Mouse (Mus musculus) neutrophil, adult 5-6 weeks (primary cell): ENCODE data around the gene Anp32e. TPM values are rescaled to one million over a fixed set of nuclear protein-coding genes. Genes with fewer than 3 reads are reported as not detected.
"Not testable (repeated sequence)": the region's sequence is repeated elsewhere in the genome, so short reads cannot be mapped to it uniquely, and the experiment has no call there.

Experiments
- ATAC-seq: fragments of 151-379, 151-347 bp; 2 replicates; pipeline ENCODE4 v1.8.0; 2017; ENCODE audit warnings: mild to moderate bottlenecking, moderate TSS enrichment; ENCODE audit not compliant: insufficient number of reproducible peaks, poor library complexity, low FRiP score, severe bottlenecking; ENCODE audit errors: extremely low read depth
- total RNA-seq: library from RNA; stranded (forward); fragments of 200-1000 nt; gene quantifications from 2 replicates; pipeline ENCODE4 v1.2.3, GENCODE M21; 2017

The Anp32e gene
- total RNA-seq, 1 experiment from 2014 or later = 114 TPM

DNA sequence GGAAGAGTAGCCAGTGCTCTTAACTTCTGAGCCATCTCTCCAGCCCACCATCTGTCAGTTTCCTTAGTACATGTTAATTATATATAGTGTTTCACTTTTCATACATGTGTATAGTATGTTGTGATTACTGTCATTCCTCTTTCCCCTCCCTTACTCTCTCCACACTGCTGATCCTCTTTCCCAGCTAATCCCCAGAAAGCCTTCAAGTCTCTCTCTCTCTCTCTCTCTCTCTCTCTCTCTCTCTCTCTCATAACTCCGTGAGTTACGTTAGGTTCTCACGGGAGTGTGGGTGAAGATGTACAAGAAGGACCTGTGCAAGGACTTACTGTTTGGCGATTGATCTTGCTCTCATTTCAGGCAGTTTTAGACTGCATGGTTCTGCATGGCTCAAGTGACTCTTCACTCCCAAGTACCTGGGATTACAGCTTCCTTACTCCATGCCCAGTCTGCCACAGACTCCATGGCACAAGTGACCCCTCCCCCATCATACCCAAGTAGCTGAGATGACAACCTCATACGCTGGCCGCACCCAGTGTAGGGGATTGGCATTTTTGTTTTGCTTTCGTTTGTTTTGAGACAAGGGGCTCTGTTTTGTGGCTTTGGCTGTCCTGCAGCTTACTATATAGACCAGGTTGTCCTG, 4.2 kb downstream of the Anp32e start:
- no peak for ATAC-seq

- ATAC-seq = no peak
Measured at GRCm38 (mm10) chr3:95934448-95934847, 5.4 kb downstream of the Anp32e start.

DNA sequence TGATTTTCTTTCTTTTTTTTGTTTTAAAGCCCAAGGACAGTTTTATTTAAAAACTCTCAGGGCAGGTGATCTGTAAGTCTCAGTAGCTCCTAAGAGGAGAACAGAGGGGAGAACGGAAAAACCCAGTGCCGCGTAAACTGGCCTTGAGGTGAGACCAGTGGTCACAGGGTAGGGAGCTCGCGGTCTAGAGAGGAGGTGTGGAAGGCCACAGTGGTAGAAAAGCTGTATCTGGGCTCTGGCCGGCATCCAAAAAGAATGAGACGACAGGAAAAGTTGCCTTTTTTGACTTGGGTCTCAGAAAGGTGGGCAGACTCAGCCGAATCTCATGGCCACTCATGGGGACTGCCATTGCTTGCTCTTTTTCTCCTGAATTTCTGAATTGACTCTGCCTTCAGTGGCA, 9.2 kb downstream of the Anp32e start:
- ATAC-seq = no peak

GRCm38 (mm10) chr3:95938835-95939234, 9.8 kb downstream of the Anp32e start:
- ATAC-seq = peak; percentile 47; the same call in 1 of the 2 replicates

GRCm38 (mm10) chr3:95942749-95943148, 13.7 kb downstream of the Anp32e start:
- ATAC-seq = no peak

DNA sequence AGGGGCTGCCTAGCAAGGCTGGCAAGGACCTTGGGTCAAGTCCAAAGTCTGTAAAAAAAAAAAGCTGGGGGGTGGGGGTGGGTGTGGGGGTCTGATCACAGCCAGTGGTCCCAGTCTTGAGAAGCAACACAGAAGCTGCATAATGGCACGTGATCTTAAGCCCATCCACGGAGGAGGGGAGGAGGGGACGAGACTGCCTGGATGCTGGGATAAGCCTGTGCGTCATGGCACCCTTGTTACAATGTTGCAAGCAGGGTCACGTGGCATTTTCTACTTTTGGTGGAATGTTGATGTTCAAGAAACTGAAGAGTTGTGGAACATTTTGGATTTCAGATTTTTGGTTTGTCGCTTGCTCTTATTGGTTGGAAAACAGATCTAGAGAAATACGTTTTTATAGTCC, 14.2 kb downstream of the Anp32e start:
- no peak for ATAC-seq

DNA sequence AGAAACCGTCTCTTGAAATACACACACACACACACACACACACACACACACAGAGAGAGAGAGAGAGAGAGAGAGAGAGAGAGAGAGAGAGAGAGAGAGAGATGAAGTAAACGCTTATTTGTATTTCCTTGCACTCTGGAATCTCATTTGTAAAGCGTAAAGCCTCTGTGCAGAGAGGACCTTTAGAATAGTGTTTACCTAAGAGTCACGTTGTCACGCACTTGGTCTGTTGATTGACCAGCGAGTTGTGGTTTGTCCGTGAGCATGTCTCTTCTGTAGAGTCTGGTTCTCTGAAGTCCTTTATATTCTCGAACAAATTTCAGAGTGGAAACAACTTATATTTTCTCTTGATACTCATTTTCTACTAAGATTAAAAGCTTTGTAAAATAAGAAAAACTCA, 15.7 kb downstream of the Anp32e start:
- ATAC-seq = no peak

DNA sequence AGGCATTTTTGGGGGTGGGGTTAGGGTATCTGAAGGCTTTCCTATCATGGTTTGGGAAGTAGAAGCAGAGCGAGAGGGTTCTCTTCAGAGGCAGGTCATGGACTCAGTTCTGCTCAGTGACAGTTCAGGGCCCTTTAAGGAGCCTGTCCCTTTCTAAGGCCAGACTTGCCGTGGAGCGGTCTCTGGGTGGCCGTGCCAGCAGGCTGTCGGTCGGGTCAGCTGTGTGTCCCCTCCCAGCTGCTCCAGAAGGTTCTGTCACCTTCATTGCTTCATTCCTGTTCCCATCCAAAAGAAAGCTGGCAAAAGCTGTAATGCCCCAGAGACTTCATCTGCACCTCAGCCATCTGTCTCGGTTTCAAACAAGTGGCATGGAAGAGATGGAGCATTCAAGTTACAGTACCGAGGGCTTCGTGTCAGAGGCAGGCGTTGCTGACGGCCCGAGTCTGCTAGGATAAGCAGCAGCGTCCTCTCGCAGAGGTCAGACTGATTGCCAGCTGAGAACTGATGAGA, 16.7 kb downstream of the Anp32e start:
- ATAC-seq = no peak

DNA sequence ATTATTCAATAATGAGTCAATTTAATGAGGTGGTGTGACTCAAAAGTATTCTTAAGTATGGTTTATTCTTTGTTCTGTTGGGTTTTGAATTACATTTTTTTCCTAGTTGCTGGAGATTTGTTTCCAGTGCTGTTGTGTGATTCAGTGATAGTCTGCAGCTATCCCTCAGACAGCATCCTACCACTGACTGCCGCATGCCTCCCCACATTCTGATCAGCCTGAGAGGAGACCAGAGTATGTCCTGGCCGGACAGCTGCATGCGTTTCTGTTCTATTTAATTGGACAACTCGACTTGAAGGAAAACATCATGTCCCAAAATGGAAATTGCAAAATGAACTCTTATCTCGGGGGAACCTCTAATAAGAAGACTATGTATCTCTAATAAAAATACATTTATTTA, 19.3 kb downstream of the Anp32e start:
- ATAC-seq = no peak

DNA sequence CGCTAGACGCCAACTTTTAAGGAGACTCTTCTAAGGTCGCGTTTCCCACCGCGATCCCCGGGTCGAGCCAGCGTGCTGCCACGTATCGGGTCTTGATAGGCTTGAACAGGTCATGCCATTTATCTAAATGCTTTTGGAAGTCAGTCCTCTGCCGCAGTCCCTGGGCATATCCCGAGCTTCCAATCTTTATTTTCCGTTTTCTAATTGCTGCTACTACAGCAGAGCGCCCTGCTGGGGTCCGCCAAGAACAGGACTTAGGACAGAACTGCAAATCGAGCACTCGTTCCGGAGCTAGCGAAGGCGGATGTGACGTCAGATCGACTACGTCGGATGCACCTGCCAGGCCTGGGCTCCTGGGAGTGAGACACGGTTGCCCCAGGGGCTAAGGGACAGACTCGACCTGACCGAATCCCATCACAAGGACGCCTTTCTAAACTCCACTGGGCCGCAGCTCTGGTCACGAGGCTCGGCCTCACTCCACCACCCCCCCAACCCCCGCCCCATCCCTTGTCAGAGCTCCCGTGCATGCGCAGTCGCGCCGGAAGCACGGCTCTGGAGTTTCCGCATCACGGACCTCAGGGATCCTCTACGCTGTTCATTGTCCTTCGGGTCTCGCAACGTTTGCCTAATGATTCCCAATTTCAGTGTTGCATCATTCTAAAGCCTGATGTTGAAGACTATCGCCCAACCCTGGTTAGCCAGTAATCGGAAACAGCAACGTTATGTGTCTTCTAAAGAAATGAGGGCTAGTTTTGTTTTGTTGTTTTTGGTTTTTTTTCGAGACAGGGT, 21.9 kb downstream of the Anp32e start:
- ATAC-seq = peak; percentile 94

DNA sequence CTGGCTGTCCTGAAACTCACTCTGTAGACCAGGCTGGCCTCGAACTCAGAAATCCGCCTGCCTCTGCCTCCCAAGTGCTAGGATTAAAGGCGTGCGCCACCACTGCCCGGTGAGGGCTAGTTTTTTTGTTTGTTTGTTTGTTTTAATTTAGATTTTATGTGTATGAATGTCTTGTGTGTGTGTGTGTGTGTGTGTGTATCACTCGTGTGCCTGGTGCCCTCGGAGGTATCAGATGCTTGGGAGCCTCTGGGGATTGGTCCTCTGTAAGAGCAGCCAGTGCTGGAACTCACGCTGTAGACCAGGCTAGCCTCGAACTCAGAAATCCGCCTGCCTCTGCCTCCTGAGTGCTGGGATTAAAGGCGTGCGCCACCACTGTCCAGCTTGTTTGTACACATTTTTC, 22.5 kb downstream of the Anp32e start:
- ATAC-seq = not testable (repeated sequence)

DNA sequence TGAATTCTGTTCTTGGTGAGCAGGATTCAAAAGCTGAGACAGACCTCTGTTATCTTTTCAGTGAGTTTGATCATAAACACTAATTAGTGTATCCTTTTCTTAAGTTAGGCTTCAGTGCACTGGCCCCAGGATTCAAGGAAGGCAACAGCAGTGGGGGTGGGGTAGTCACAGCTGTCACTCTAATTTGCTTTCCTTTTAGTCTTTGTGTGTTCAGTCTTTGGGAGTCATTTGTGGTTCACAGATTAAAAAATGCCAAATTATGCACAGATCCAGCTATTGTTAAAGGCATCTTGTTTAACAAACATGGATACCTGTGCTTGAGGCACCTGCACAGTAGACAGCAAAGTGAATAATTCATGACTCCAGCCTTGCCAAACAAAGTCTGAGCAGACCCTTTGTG, 24.0 kb downstream of the Anp32e start:
- no peak for ATAC-seq

- no peak for ATAC-seq
Measured at GRCm38 (mm10) chr3:95953522-95953921, 24.5 kb downstream of the Anp32e start.

DNA sequence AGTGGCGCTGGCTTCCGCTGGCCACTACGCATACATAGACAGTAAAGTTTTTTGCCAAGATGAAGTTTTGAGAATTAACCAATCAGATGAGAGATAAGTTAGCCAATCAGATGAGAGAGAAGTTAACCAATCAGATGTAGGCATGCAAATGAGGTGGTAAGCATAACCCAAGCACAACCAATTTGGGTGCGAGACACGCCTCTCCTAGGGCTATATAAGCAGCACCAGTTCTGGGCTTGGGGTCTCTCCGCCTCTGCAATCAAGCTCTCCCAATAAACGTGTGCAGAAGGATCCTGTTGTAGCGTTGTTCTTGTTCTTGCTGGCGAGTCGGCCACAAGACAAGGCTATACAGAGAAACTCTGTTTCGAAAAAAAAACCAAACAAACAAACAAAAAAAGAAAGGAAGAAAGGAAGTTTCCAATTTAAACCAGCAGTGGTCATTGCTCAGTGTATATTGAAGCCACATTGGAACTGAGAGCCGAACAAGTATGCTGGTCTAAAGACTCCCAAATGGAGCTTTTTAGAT, 25.7 kb downstream of the Anp32e start:
- ATAC-seq = not testable (repeated sequence)

GRCm38 (mm10) chr3:95955318-95955717, 26.3 kb downstream of the Anp32e start:
- no peak for ATAC-seq

GRCm38 (mm10) chr3:95957359-95958148, 28.5 kb downstream of the Anp32e start:
- no peak for ATAC-seq

DNA sequence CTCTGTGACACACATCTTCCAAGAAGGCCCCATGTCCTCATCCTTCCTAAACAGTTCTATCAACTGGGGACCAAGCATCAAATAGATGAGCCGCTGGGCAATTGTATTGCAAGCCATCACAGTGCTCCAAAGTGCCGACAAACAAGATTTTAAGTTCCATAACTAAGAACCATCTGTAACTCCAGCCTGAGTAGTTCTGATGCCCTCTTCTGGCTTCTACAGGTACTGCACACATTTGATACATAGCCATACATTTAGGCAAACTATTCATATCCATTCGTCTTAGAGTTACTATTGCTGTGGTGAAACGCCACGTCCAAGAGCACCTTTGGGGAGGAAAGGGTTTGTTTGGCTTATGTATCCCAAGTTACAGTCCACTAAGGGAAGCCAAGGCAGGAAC, 30.0 kb downstream of the Anp32e start:
- peak; percentile 45; the same call in 1 of the 2 replicates for ATAC-seq

DNA sequence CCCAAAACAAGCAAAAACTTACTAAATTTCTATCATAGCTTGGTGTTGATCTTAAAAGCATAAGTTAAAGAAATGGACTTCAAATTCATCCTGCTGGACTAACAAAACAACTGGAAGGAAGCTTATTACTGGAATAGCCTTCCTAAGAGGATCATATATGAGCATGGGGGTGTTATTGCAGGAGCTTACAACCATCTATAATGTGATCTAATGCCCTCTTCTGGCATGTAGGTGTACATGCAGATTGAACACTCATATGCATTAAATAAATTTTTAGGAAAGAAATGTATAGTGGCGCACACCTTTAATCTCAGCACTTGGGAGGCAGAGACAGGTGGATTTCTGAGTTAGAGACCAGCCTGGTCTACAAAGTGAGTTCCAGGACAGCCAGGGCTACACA, 30.8 kb downstream of the Anp32e start:
- ATAC-seq = no peak

DNA sequence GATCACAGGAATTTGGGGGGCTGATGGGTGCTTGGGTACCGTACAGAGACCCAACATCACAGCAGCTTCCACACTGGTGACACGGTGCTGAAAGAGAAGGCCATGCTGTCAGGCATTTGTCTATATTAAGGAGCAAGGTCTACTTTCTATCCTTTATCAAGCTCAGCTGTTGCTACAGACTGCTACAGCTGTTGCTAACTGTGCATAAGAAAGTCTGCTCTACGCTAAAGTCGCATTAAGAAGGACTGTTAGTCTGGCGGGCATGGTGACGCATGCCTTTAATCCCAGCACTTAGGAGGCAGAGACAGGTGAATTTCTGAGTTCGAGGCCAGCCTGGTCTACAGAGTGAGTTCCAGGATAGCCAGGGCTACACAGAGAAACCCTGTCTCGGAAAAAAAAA, 33.1 kb downstream of the Anp32e start:
- not testable (repeated sequence) for ATAC-seq
